Mouse (Mus musculus) stomach, postnatal 0 days (tissue): ENCODE data around the gene Fastkd5.

Experiments
- CTCF ChIP-seq: IDR thresholded peaks from 2 replicates; pipeline ENCODE4 v1.5.1; 2016; ENCODE audit warnings: antibody characterized with exemption, low read depth, mild to moderate bottlenecking, moderate library complexity
- EP300 ChIP-seq: optimal IDR thresholded peaks from 2 replicates; pipeline ENCODE3; 2016; ENCODE audit warnings: antibody characterized with exemption

DNA sequence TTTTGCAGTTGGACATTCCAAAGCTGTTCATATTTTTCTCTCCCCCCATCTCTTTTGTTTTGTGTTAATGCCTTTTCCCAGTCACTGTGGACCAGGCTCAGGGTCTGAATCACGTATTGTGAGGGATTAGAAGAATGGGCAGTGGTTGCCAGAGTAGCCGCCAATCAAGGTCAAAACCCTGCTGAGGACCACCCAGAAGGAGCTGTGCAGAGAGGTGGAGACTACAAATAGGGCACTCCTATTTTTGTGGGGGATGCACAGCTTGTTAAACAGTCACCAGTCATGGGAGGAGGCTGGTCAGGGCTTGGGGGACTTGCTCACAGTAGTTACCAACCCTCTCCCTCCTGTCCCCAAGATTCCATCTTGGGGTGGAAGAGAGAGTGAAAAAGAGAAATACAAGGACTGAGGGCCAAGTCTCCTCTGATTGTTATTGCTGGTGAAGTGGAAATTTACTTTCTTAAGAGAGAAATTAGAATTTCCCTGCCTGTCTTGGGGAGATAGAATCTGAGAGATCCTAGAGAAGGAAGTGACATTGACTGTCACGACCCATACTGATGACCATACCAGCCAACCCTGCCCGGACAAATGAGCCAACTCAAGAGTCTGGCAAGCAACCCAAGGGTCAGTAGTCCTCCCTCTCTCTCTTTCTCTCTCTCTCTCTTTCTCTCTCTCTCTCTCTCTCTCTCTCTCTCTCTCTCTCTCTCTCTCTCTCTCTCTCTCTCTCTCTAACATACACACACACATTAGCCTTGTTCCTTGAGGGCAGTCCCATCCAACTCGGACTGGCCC lies 3.3 kb upstream of the Fastkd5 start:
- TF ChIP-seq CTCF (no peak), EP300 (no peak)
